Mouse (Mus musculus): ENCODE measurements around the gene Capg. TPM values are rescaled to one million over a fixed set of nuclear protein-coding genes. Genes with fewer than 3 reads are reported as not detected.

The Capg gene
- polyA plus RNA-seq, 1 experiment from 2014 or later: 5.7 TPM

GRCm38 (mm10) chr6:72552171-72553078, 8.2 kb downstream of the Capg start:
- peak overlapping the region; percentile 41 for H3K4me3 ChIP-seq (replicated peaks)
- H3K9ac ChIP-seq (replicated peaks): peak overlapping the region; percentile 68
- H3K4me1 ChIP-seq (replicated peaks): peaks cover 19% of the 10 kb centered on the region
- peak; percentile 88 for ATAC-seq
- 18% methylated on average over 27 of the region's 27 CpGs for WGBS
- peak overlapping the region; percentile 68 for H3K4me2 ChIP-seq (replicated peaks)
- H3K27ac ChIP-seq: peak overlapping the region; percentile 75
- H3K27me3 ChIP-seq: no peaks in the 10 kb centered on the region
- no peaks in the 10 kb centered on the region for H3K9me3 ChIP-seq
- no peaks in the 10 kb centered on the region for H3K36me3 ChIP-seq

- Histone ChIP-seq H3K27ac (peak overlapping the region; percentile 75; the same call in 1 of the 2 replicates), H3K27me3 (no peaks in the 10 kb centered on the region), H3K4me1 (replicated peaks) (peaks cover 19% of the 10 kb centered on the region), H3K9me3 (no peaks in the 10 kb centered on the region), H3K4me2 (replicated peaks) (peak overlapping the region; percentile 68), H3K36me3 (no peaks in the 10 kb centered on the region), H3K9ac (replicated peaks) (peak overlapping the region; percentile 68), H3K4me3 (replicated peaks) (peak overlapping the region; percentile 41)
- 19% methylated on average over 8 of the region's 8 CpGs for WGBS
- no peak; the same call in 1 of the 2 replicates for ATAC-seq
Observed at GRCm38 (mm10) chr6:72553079-72553412, 8.9 kb downstream of the Capg start.

- no peaks in the 10 kb centered on the region for H3K27me3 ChIP-seq
- H3K9me3 ChIP-seq: no peaks in the 10 kb centered on the region
- no peak overlapping the region for H3K4me3 ChIP-seq (replicated peaks)
- ATAC-seq: no peak
- H3K9ac ChIP-seq (replicated peaks): no peak overlapping the region
- H3K36me3 ChIP-seq: no peaks in the 10 kb centered on the region
- peaks cover 6% of the 10 kb centered on the region; the same call in 1 of the 2 replicates for H3K4me1 ChIP-seq (replicated peaks)
- WGBS: 77% methylated on average over 8 of the region's 8 CpGs
- no peak overlapping the region for H3K4me2 ChIP-seq (replicated peaks)
- no peak overlapping the region for H3K27ac ChIP-seq
Observed at GRCm38 (mm10) chr6:72560801-72561200, 16.6 kb downstream of the Capg start.

DNA sequence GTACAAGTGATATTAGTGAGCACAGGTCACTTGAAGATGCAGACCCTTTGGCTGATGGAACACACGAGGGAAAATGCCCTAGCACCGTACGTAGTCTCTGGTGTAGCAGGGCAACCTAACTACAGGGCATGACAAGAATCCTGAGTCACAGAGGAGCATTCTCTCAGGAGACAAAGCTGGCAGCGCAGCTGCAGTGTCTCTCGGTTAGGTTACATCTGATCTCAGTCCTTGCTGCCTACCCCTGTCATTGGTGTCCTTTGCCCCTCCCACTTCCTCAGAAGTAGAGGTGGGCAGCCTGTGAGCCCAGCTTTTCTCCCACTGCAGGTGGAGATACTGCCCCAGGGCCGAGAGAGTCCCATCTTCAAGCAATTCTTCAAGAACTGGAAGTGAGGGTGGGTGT, 18.3 kb downstream of the Capg start:
- Histone ChIP-seq H3K4me1 (replicated peaks) (peaks cover 7% of the 10 kb centered on the region; the same call in 1 of the 2 replicates), H3K4me3 (replicated peaks) (no peak overlapping the region), H3K27me3 (no peaks in the 10 kb centered on the region), H3K9ac (replicated peaks) (no peak overlapping the region), H3K9me3 (no peaks in the 10 kb centered on the region), H3K27ac (no peak overlapping the region), H3K36me3 (no peaks in the 10 kb centered on the region), H3K4me2 (replicated peaks) (no peak overlapping the region)
- 58% methylated on average over 6 of the region's 6 CpGs for WGBS
- ATAC-seq: no peak

GRCm38 (mm10) chr6:72562894-72563293, 18.7 kb downstream of the Capg start:
- no peak for ATAC-seq
- 86% methylated on average over 5 of the region's 5 CpGs for WGBS

GRCm38 (mm10) chr6:72565506-72565905, 21.3 kb downstream of the Capg start:
- WGBS: 75% methylated on average over 7 of the region's 7 CpGs
- Histone ChIP-seq H3K9ac (replicated peaks) (no peak overlapping the region), H3K9me3 (no peaks in the 10 kb centered on the region), H3K36me3 (peaks cover 11% of the 10 kb centered on the region), H3K4me3 (replicated peaks) (no peak overlapping the region), H3K27ac (no peak overlapping the region), H3K27me3 (no peaks in the 10 kb centered on the region), H3K4me1 (replicated peaks) (peaks cover 5% of the 10 kb centered on the region; the same call in 1 of the 2 replicates), H3K4me2 (replicated peaks) (no peak overlapping the region)
- ATAC-seq: peak; percentile 38

More at GRCm38 (mm10) chr6:72562894-72563293, 18.7 kb downstream of the Capg start:
- Histone ChIP-seq H3K36me3 (peaks cover under 1% of the 10 kb centered on the region; the same call in 1 of the 2 replicates), H3K27ac (no peak overlapping the region), H3K4me1 (replicated peaks) (peaks cover 7% of the 10 kb centered on the region; the same call in 1 of the 2 replicates), H3K27me3 (no peaks in the 10 kb centered on the region), H3K4me3 (replicated peaks) (no peak overlapping the region), H3K9ac (replicated peaks) (no peak overlapping the region), H3K9me3 (no peaks in the 10 kb centered on the region), H3K4me2 (replicated peaks) (no peak overlapping the region)

DNA sequence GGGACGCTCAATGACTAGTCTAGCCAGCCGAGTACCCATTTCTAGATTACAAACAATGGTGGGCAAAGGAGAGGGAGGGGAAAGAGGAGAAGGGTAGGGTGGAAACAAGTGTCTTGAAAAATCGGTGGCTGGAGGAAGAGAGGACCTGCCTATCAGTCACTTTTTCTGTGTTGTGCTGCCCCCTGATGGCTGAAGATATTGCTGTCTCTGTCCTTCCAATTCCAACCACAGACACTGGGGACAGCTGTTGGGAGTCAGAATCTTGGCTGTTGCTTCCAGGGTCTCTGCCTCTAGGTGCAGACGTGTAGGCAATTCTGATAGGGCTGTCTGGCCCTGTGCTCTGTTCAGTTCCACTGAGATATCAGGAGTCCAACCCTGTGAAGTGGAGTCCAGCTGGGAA, 21.9 kb downstream of the Capg start:
- H3K9ac ChIP-seq (replicated peaks): no peak overlapping the region
- peaks cover 11% of the 10 kb centered on the region for H3K36me3 ChIP-seq
- no peak overlapping the region for H3K27ac ChIP-seq
- no peaks in the 10 kb centered on the region for H3K9me3 ChIP-seq
- ATAC-seq: peak; percentile 87
- peaks cover 5% of the 10 kb centered on the region; the same call in 1 of the 2 replicates for H3K4me1 ChIP-seq (replicated peaks)
- 2% methylated on average over 4 of the region's 4 CpGs for WGBS
- H3K4me3 ChIP-seq (replicated peaks): no peak overlapping the region
- H3K27me3 ChIP-seq: no peaks in the 10 kb centered on the region
- no peak overlapping the region for H3K4me2 ChIP-seq (replicated peaks)

GRCm38 (mm10) chr6:72567508-72567907, 23.3 kb downstream of the Capg start:
- no peaks in the 10 kb centered on the region for H3K9me3 ChIP-seq
- ATAC-seq: no peak
- WGBS: 87% methylated on average over 5 of the region's 5 CpGs
- H3K4me2 ChIP-seq (replicated peaks): no peak overlapping the region
- H3K4me3 ChIP-seq (replicated peaks): no peak overlapping the region
- peaks cover 5% of the 10 kb centered on the region; the same call in 1 of the 2 replicates for H3K4me1 ChIP-seq (replicated peaks)
- H3K9ac ChIP-seq (replicated peaks): no peak overlapping the region
- H3K27ac ChIP-seq: no peak overlapping the region
- no peaks in the 10 kb centered on the region for H3K27me3 ChIP-seq
- H3K36me3 ChIP-seq: peaks cover 11% of the 10 kb centered on the region

DNA sequence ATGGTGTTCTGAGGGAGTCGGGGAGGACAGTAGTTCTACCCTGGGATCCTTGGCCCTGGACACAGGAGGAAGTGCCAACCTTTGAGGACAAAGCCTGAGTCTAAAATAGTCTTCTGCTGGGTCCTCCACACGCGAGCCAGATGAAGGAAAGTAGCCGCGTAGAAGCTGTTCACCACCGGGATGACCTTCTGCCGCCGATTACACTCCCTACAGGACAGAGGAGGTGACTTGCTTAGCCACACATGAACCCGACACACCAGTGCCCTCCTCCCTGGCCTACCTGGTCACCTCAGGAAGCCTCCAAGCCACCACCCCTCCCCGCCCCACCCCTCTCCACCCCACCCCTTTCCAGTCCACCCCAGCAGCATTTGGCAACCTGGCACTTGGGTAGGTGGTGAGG, 24.5 kb downstream of the Capg start:
- Histone ChIP-seq H3K4me2 (replicated peaks) (no peak overlapping the region), H3K27me3 (no peaks in the 10 kb centered on the region), H3K27ac (no peak overlapping the region), H3K4me3 (replicated peaks) (no peak overlapping the region), H3K36me3 (peaks cover 13% of the 10 kb centered on the region), H3K9me3 (no peaks in the 10 kb centered on the region), H3K4me1 (replicated peaks) (peaks cover 5% of the 10 kb centered on the region; the same call in 1 of the 2 replicates), H3K9ac (replicated peaks) (no peak overlapping the region)
- 90% methylated on average over 10 of the region's 10 CpGs for WGBS
- no peak for ATAC-seq

GRCm38 (mm10) chr6:72570644-72571397, 26.6 kb downstream of the Capg start:
- H3K27ac ChIP-seq: no peak overlapping the region
- 88% methylated on average over 10 of the region's 10 CpGs for WGBS
- ATAC-seq: no peak
- no peak overlapping the region for H3K4me3 ChIP-seq (replicated peaks)
- no peak overlapping the region for H3K4me2 ChIP-seq (replicated peaks)
- H3K9ac ChIP-seq (replicated peaks): no peak overlapping the region
- H3K9me3 ChIP-seq: no peaks in the 10 kb centered on the region
- peaks cover 27% of the 10 kb centered on the region for H3K36me3 ChIP-seq
- peaks cover 2% of the 10 kb centered on the region; the same call in 1 of the 2 replicates for H3K4me1 ChIP-seq (replicated peaks)
- no peaks in the 10 kb centered on the region for H3K27me3 ChIP-seq

- 50% methylated on average over 3 of the region's 3 CpGs for WGBS
- no peaks in the 10 kb centered on the region for H3K4me1 ChIP-seq (replicated peaks)
- no peak overlapping the region for H3K4me2 ChIP-seq (replicated peaks)
- no peaks in the 10 kb centered on the region for H3K27me3 ChIP-seq
- no peak for ATAC-seq
- peaks cover 32% of the 10 kb centered on the region for H3K36me3 ChIP-seq
- no peak overlapping the region for H3K9ac ChIP-seq (replicated peaks)
- no peak overlapping the region for H3K27ac ChIP-seq
- no peak overlapping the region for H3K4me3 ChIP-seq (replicated peaks)
- no peaks in the 10 kb centered on the region for H3K9me3 ChIP-seq
Observed at GRCm38 (mm10) chr6:72571826-72572225, 27.6 kb downstream of the Capg start.

- Histone ChIP-seq H3K36me3 (peaks cover 43% of the 10 kb centered on the region), H3K9me3 (no peaks in the 10 kb centered on the region), H3K27me3 (no peaks in the 10 kb centered on the region), H3K4me1 (replicated peaks) (no peaks in the 10 kb centered on the region), H3K4me3 (replicated peaks) (no peak overlapping the region), H3K9ac (replicated peaks) (no peak overlapping the region), H3K4me2 (replicated peaks) (no peak overlapping the region), H3K27ac (no peak overlapping the region)
- WGBS: 93% methylated on average over 3 of the region's 3 CpGs
- no peak for ATAC-seq
Observed at GRCm38 (mm10) chr6:72576041-72576440, 31.9 kb downstream of the Capg start.
